Mouse (Mus musculus) monocyte, adult 2 months (primary cell): ENCODE measurements around the gene Rag1.

Experiments used
- DNase-seq, 2 experiments: peaks; one replicate each; pipeline ENCODE4 v3.0.0; 2022; ENCODE audit warnings: low spot score in 2 of 2, low read depth in 1 of 2

Gene Rag1

DNA sequence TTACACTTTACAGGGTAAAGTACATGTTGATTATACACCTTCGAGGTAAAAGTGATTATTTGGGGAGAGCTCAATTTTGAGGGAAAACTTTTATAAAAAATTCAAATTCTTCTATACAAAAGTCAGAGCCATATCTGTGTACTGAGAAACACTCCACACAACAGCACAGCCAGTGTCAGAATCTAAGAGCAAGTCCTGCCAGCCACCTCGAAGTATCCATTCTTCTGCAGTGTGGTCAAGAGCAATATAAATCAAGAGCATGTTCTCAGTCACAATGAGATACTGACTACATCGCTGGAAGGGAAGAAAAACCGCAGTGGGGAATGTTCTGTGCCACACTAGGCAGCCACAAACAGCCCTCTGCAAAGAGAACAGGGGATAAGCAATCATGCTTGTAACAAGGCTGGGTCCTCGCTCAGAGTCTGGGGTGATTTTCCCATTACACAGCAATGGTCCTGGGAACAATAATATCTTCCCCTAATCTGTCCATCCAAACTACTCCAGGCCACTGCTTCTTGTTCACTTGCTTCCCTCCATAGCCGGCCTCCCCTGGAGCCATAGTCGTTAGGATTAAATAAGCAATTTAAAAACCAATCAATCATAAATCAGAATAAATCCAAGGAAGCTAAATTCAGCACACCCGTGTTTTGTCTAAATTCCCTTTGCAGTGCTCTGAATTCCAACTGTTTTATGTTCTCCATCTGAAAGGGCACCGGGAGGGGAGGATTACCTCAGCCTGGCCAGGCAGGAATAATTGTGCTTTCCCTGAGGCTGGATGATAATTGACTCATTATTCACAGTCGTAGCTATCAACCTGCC, 57.1 kb downstream of the Rag1 start:
- no peak for DNase-seq

DNA sequence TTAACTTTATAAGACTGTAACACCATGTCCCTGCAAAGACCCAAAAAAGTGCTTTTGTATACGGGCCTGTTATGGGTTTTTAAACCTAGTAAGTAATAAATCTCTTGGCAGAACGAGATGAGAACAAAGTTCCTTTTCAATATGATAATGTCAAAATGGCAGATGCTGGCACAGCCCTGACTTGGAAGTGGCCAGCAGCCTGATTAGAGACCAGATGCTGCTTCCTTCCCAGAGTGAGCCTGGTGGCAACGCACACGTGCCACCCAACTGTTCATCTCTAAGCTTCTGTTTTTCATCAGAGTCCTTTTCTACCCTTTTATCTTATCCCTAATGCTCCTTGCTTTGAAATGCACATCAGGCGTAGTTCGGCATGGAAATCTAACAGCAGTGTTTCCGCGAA, 57.9 kb downstream of the Rag1 start:
- DNase-seq: no peak
